Mouse (Mus musculus): ENCODE measurements around the gene Trim47. TPM values are rescaled to one million over a fixed set of nuclear protein-coding genes. Genes with fewer than 3 reads are reported as not detected.
A peak's percentile ranks its signal among the peaks of the same experiment; 100 is the strongest.

Trim47 gene
- polyA plus RNA-seq, 1 experiment from 2014 or later = 66.1 TPM

DNA sequence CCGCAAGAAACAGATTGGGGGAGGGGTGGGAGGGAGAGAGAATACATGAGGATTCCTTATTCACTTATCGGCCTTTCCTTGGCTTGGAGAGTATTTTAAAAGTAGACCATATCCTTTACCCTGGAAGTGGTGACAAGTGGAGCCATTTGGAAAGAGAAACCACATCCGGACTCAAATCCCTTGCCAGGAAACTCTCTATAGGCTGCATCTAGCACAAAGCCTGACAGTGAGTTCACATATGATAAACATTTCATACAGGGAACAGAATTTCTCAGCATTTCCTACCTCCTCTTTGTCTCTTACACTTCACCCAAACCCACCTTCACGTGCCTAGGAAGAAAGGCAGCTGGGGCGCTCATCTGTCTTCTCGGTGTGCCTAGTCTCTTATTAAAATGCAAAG lies 40.2 kb upstream of the Trim47 start:
- Histone ChIP-seq H3K4me2 (ENCODE audit: low read length) (peak overlapping the region; percentile 93), H3K4me1 (ENCODE audit: control insufficient read depth in 2 of 2, insufficient read depth in 2 of 2, low read length in 2 of 2) (peaks cover 8% of the 10 kb centered on the region in 2 experiments), H3K36me3 (ENCODE audit: control insufficient read depth, insufficient read depth, low read length) (peaks cover 27% of the 10 kb centered on the region), H3K27ac (replicated peaks in 1 of 2; ENCODE audit: control insufficient read depth in 1 of 2, insufficient read depth in 1 of 2, low read depth in 2 of 2, low read length in 2 of 2) (peak overlapping the region; percentile 93 to 96), H3K4me3 (ENCODE audit: control insufficient read depth in 1 of 2, insufficient read depth in 1 of 2, low read depth in 1 of 2, low read length in 2 of 2) (peak overlapping the region; percentile 51 to 53), H3K27me3 (ENCODE audit: control insufficient read depth, insufficient read depth, low read length) (no peaks in the 10 kb centered on the region), H3K9ac (ENCODE audit: low read length) (peak overlapping the region; percentile 79), H3K9me3 (ENCODE audit: control insufficient read depth, low read length) (no peaks in the 10 kb centered on the region)
- WGBS = 2% methylated on average over 6 of the region's 6 CpGs
- ATAC-seq (ENCODE audit: insufficient number of reproducible peaks, insufficient read depth, low FRiP score, low read depth) = no peak

DNA sequence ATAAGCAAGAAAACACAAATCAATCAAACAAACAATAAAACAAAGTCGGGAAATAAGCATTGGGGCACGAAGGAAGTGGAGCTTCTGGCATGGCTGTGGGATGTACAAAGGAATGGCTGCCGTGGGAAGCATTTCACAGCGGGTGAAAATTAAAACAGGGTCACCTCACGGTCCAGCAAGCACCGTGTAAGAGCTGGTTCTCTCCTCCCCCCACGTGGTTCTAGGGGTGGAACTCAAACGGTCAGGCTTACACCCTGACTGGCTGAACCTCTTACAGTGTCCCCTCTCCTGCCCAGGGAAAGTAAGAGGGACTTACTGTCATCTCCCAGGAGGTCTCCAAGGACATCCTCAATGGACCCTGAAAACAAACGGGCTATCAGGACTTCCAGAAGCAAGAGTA lies 36.0 kb upstream of the Trim47 start:
- WGBS = 56% methylated on average over 9 of the region's 9 CpGs
- peaks cover 39% of the 10 kb centered on the region for H3K36me3 ChIP-seq (ENCODE audit: control insufficient read depth, insufficient read depth, low read length)

DNA sequence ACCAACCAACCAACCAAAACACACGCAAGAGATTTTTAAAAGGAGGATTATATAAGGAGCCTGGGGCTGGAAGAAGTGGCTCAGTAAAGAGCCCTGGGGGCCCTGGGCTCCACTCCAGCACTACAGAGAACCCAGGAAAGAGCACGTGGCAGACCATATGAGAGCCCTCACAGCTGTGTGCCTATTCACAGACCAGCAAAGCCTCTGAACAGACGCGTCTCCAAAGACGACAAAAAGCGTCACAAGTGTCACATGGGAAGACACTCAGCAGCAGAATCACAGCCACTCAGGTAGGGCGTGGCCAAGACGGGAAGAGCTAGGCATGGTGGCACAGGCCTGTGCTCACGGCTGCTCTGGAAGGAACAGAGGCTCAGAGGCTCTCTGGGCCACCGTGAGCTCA lies 35.1 kb upstream of the Trim47 start:
- no peak overlapping the region for H3K4me2 ChIP-seq (ENCODE audit: low read length)
- H3K27ac ChIP-seq (replicated peaks in 1 of 2; ENCODE audit: control insufficient read depth in 1 of 2, insufficient read depth in 1 of 2, low read depth in 2 of 2, low read length in 2 of 2) = no peak overlapping the region
- ATAC-seq (ENCODE audit: insufficient number of reproducible peaks, insufficient read depth, low FRiP score, low read depth) = no peak
- no peaks in the 10 kb centered on the region for H3K27me3 ChIP-seq (ENCODE audit: control insufficient read depth, insufficient read depth, low read length)
- no peak overlapping the region for H3K4me3 ChIP-seq (ENCODE audit: control insufficient read depth in 1 of 2, insufficient read depth in 1 of 2, low read depth in 1 of 2, low read length in 2 of 2)
- WGBS = 79% methylated on average over 10 of the region's 10 CpGs
- H3K9me3 ChIP-seq (ENCODE audit: control insufficient read depth, low read length) = no peaks in the 10 kb centered on the region
- H3K36me3 ChIP-seq (ENCODE audit: control insufficient read depth, insufficient read depth, low read length) = peaks cover 48% of the 10 kb centered on the region
- no peak overlapping the region for H3K9ac ChIP-seq (ENCODE audit: low read length)
- peaks cover 8% of the 10 kb centered on the region in 2 experiments for H3K4me1 ChIP-seq (ENCODE audit: control insufficient read depth in 2 of 2, insufficient read depth in 2 of 2, low read length in 2 of 2)

More for the DNA sequence above, 36.0 kb upstream of the Trim47 start:
- H3K27me3 ChIP-seq (ENCODE audit: control insufficient read depth, insufficient read depth, low read length) = no peaks in the 10 kb centered on the region
- no peak overlapping the region for H3K4me3 ChIP-seq (ENCODE audit: control insufficient read depth in 1 of 2, insufficient read depth in 1 of 2, low read depth in 1 of 2, low read length in 2 of 2)
- no peak overlapping the region for H3K4me2 ChIP-seq (ENCODE audit: low read length)
- ATAC-seq (ENCODE audit: insufficient number of reproducible peaks, insufficient read depth, low FRiP score, low read depth) = no peak
- H3K4me1 ChIP-seq (ENCODE audit: control insufficient read depth in 2 of 2, insufficient read depth in 2 of 2, low read length in 2 of 2) = peaks cover 8% of the 10 kb centered on the region in 2 experiments
- no peak overlapping the region for H3K9ac ChIP-seq (ENCODE audit: low read length)
- H3K27ac ChIP-seq (replicated peaks in 1 of 2; ENCODE audit: control insufficient read depth in 1 of 2, insufficient read depth in 1 of 2, low read depth in 2 of 2, low read length in 2 of 2) = no peak overlapping the region
- no peaks in the 10 kb centered on the region for H3K9me3 ChIP-seq (ENCODE audit: control insufficient read depth, low read length)

DNA sequence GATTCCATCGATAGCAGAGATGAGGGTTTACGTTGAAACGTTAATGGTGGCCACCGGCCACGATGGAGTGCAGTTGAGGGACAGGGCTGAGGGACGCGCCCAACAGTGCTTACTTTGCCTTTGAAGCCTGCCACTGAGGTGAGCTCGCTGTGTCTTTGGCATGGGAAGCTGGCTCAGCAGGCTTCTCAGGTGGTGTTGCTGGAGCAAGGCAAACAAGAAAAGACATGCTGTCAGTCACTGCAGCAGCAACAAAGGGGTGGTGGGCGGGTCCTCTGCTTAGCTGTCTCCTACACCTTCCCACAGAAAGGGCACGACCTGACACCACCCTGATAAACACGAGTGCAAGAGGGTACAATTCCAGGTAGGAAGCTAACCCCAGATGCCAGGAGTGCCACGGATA lies 34.3 kb upstream of the Trim47 start:
- ATAC-seq (ENCODE audit: insufficient number of reproducible peaks, insufficient read depth, low FRiP score, low read depth) = no peak
- H3K4me3 ChIP-seq (ENCODE audit: control insufficient read depth in 1 of 2, insufficient read depth in 1 of 2, low read depth in 1 of 2, low read length in 2 of 2) = no peak overlapping the region
- H3K4me2 ChIP-seq (ENCODE audit: low read length) = no peak overlapping the region
- H3K9ac ChIP-seq (ENCODE audit: low read length) = no peak overlapping the region
- no peak overlapping the region for H3K27ac ChIP-seq (replicated peaks in 1 of 2; ENCODE audit: control insufficient read depth in 1 of 2, insufficient read depth in 1 of 2, low read depth in 2 of 2, low read length in 2 of 2)
- peaks cover 0 to 1% of the 10 kb centered on the region in 2 experiments; a peak in 3 of 4 replicates for H3K4me1 ChIP-seq (ENCODE audit: control insufficient read depth in 2 of 2, insufficient read depth in 2 of 2, low read length in 2 of 2)
- no peaks in the 10 kb centered on the region for H3K9me3 ChIP-seq (ENCODE audit: control insufficient read depth, low read length)
- no peaks in the 10 kb centered on the region for H3K27me3 ChIP-seq (ENCODE audit: control insufficient read depth, insufficient read depth, low read length)
- 72% methylated on average over 12 of the region's 12 CpGs for WGBS
- peaks cover 56% of the 10 kb centered on the region for H3K36me3 ChIP-seq (ENCODE audit: control insufficient read depth, insufficient read depth, low read length)

DNA sequence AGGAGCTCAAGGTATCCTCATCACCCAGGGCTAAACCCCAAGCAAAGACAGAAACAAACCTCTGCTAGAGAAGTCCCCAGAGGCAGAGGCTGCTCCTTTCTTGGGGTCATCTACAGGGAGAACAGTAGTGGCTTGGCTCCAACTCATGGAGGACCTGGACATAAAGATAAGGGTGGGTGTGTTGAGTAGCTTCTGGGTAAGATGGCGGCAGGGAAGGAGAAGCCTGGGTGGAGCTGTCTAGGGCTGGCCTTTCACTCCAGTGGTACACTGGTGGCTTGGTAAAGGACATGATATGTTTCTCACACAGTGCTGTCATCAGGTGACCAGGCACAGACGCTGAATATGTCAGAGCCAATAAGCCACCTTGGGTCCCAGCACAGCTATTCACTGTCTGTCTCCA lies 23.9 kb upstream of the Trim47 start:
- peaks cover 98% of the 10 kb centered on the region for H3K36me3 ChIP-seq (ENCODE audit: control insufficient read depth, insufficient read depth, low read length)
- WGBS = 88% methylated on average over 2 of the region's 2 CpGs

DNA sequence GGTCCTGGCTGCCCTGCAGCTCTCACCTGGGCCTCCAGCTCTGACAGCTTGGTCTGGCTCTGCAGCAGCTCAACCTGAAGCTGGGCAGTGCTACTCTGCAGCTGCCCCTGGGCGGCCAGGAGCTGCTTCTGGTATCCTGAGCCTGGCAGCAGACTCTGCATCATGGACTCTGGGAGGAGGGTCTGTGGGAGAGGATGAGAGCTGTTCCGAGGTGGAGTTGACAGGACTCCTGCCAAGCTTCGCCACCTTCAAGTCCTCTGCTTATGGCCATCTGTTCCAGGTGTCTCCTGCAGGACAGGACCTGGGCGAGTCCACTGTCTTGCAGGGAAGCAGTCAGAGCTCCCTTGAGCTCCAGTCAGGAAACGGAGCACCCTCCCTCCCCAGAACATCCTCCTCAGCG lies 22.3 kb upstream of the Trim47 start:
- Histone ChIP-seq H3K4me1 (ENCODE audit: control insufficient read depth in 2 of 2, insufficient read depth in 2 of 2, low read length in 2 of 2) (peaks cover 0 to 4% of the 10 kb centered on the region in 2 experiments; a peak in 2 of 4 replicates), H3K4me2 (ENCODE audit: low read length) (no peak overlapping the region), H3K4me3 (ENCODE audit: control insufficient read depth in 1 of 2, insufficient read depth in 1 of 2, low read depth in 1 of 2, low read length in 2 of 2) (no peak overlapping the region), H3K27ac (replicated peaks in 1 of 2; ENCODE audit: control insufficient read depth in 1 of 2, insufficient read depth in 1 of 2, low read depth in 2 of 2, low read length in 2 of 2) (no peak overlapping the region), H3K36me3 (ENCODE audit: control insufficient read depth, insufficient read depth, low read length) (peaks cover 98% of the 10 kb centered on the region), H3K27me3 (ENCODE audit: control insufficient read depth, insufficient read depth, low read length) (no peaks in the 10 kb centered on the region), H3K9ac (ENCODE audit: low read length) (no peak overlapping the region), H3K9me3 (ENCODE audit: control insufficient read depth, low read length) (no peaks in the 10 kb centered on the region)
- 81% methylated on average over 6 of the region's 6 CpGs for WGBS
- ATAC-seq (ENCODE audit: insufficient number of reproducible peaks, insufficient read depth, low FRiP score, low read depth) = no peak

More for the DNA sequence above, 23.9 kb upstream of the Trim47 start:
- Histone ChIP-seq H3K27ac (replicated peaks in 1 of 2; ENCODE audit: control insufficient read depth in 1 of 2, insufficient read depth in 1 of 2, low read depth in 2 of 2, low read length in 2 of 2) (no peak overlapping the region), H3K9ac (ENCODE audit: low read length) (no peak overlapping the region), H3K4me1 (ENCODE audit: control insufficient read depth in 2 of 2, insufficient read depth in 2 of 2, low read length in 2 of 2) (peaks cover 0 to 4% of the 10 kb centered on the region in 2 experiments; a peak in 2 of 4 replicates), H3K4me3 (ENCODE audit: control insufficient read depth in 1 of 2, insufficient read depth in 1 of 2, low read depth in 1 of 2, low read length in 2 of 2) (no peak overlapping the region), H3K27me3 (ENCODE audit: control insufficient read depth, insufficient read depth, low read length) (no peaks in the 10 kb centered on the region), H3K4me2 (ENCODE audit: low read length) (no peak overlapping the region), H3K9me3 (ENCODE audit: control insufficient read depth, low read length) (no peaks in the 10 kb centered on the region)
- ATAC-seq (ENCODE audit: insufficient number of reproducible peaks, insufficient read depth, low FRiP score, low read depth) = no peak

DNA sequence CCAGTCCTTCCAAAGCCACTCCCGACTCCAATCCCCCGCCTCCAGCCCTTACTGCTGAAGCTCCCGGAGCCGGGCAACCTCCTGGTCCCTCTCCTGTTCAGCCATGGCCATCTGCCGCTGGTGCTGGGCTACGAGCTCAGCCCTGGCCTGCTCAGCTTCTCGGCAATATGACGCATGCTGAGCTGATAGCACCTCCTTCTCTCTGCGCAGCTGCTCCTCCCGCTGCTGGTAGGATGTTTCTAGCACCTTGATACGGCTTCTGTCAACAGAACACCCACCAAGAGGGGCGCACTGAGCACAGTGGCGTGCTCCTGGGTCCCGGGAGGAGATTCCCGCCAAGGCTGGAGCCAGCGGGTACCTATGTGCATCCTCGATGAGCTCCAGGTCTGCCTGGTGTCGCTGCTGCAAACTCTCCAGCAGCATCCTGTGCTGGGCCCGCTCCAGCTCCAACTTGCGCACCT lies 21.8 kb upstream of the Trim47 start:
- no peak for ATAC-seq (ENCODE audit: insufficient number of reproducible peaks, insufficient read depth, low FRiP score, low read depth)
- Histone ChIP-seq H3K9ac (ENCODE audit: low read length) (0 out of 2 replicates have a peak overlapping the region, but pooled peaks have one; percentile 12), H3K36me3 (ENCODE audit: control insufficient read depth, insufficient read depth, low read length) (peaks cover 98% of the 10 kb centered on the region), H3K27ac (replicated peaks in 1 of 2; ENCODE audit: control insufficient read depth in 1 of 2, insufficient read depth in 1 of 2, low read depth in 2 of 2, low read length in 2 of 2) (no peak overlapping the region), H3K27me3 (ENCODE audit: control insufficient read depth, insufficient read depth, low read length) (no peaks in the 10 kb centered on the region), H3K9me3 (ENCODE audit: control insufficient read depth, low read length) (no peaks in the 10 kb centered on the region), H3K4me2 (ENCODE audit: low read length) (no peak overlapping the region), H3K4me3 (ENCODE audit: control insufficient read depth in 1 of 2, insufficient read depth in 1 of 2, low read depth in 1 of 2, low read length in 2 of 2) (no peak overlapping the region), H3K4me1 (ENCODE audit: control insufficient read depth in 2 of 2, insufficient read depth in 2 of 2, low read length in 2 of 2) (peaks cover 0 to 4% of the 10 kb centered on the region in 2 experiments; a peak in 2 of 4 replicates)
- 35% methylated on average over 20 of the region's 20 CpGs for WGBS
